Mouse (Mus musculus) heart, postnatal 0 days (tissue): Measurements from ENCODE around the gene Il1r1. TPM values are rescaled to one million over a fixed set of nuclear protein-coding genes. Genes with fewer than 3 reads are reported as not detected.

Experiments used
- ATAC-seq: fragments of 200-750 bp; cut with Nextera tagmentation; 2 replicates; pipeline ENCODE4 v1.8.0; 2017; ENCODE audit warnings: low read depth, moderate number of reproducible peaks, moderate library complexity; ENCODE audit not compliant: insufficient read depth
- DNase-seq: peaks from one replicate; pipeline ENCODE4 v3.0.0-alpha.2; 2016; ENCODE audit warnings: low spot score
- H3K27ac ChIP-seq: fragments of 300-500 bp; sonication (generic); 2 replicates; pipeline ENCODE4 v1.5.1; 2014; ENCODE audit warnings: low read depth, mild to moderate bottlenecking
- H3K27me3 ChIP-seq: fragments of 300-500 bp; sonication (generic); 2 replicates; pipeline ENCODE4 v1.6.1; 2014; ENCODE audit warnings: low read length, mixed read lengths; ENCODE audit not compliant: control insufficient read depth, insufficient read depth
- H3K36me3 ChIP-seq: fragments of 300-500 bp; sonication (generic); replicated peaks from 2 replicates; pipeline ENCODE4 v1.6.1; 2014; ENCODE audit warnings: low read length, mixed read lengths; ENCODE audit not compliant: control insufficient read depth, insufficient read depth
- H3K4me1 ChIP-seq: fragments of 300-500 bp; sonication (generic); 2 replicates; pipeline ENCODE4 v1.6.1; 2014; ENCODE audit warnings: antibody characterized with exemption; ENCODE audit not compliant: control insufficient read depth, insufficient read depth
- H3K4me2 ChIP-seq: fragments of 300-500 bp; sonication (generic); 2 replicates; pipeline ENCODE4 v1.6.1; 2014; ENCODE audit warnings: low read depth, mild to moderate bottlenecking, low read length, moderate library complexity
- H3K4me3 ChIP-seq: fragments of 300-500 bp; sonication (generic); 2 replicates; pipeline ENCODE4 v1.5.1; 2014; ENCODE audit warnings: low read depth, low read length
- H3K9ac ChIP-seq: fragments of 300-500 bp; sonication (generic); replicated peaks from 2 replicates; pipeline ENCODE4 v1.6.1; 2014; ENCODE audit warnings: low read depth, low read length, mixed read lengths
- H3K9me3 ChIP-seq: fragments of 300-500 bp; sonication (generic); replicated peaks from 2 replicates; pipeline ENCODE4 v1.6.1; 2016; ENCODE audit warnings: low read length; ENCODE audit not compliant: control insufficient read depth
- CTCF ChIP-seq: IDR thresholded peaks from 2 replicates; pipeline ENCODE4 v1.5.1; 2016; ENCODE audit warnings: antibody characterized with exemption, control low read depth, low read depth
- EP300 ChIP-seq: IDR thresholded peaks from 2 replicates; pipeline ENCODE4 v1.6.1; 2016; ENCODE audit warnings: antibody characterized with exemption, low read depth
- WGBS: fragments of 180-500 bp; shearing (Covaris S2); extraction: QIAGEN DNeasy Blood & Tissue Kit; methylation state at CpG from one replicate; pipeline ENCODE4 v1.1.7; 2014; 5-methylcytosine and 5-hydroxymethylcytosine counted together
- polyA plus RNA-seq: library from polyadenylated mRNA; unstranded; fragments of >200 nt; fragmentation: Nextera tagmentation; extraction: Ambion mirVana; gene quantifications from 2 replicates; pipeline ENCODE4 v1.2.1, GENCODE M21; 2015
- total RNA-seq: library from RNA; depleted of rRNA; stranded (reverse); fragments of >200 nt; gene quantifications from 2 replicates; pipeline ENCODE4 v1.2.3, GENCODE M21; 2014; ENCODE audit warnings: low replicate concordance; rRNA removed

The Il1r1 gene
- 4.7 and 5.2 TPM in 2 replicates for total RNA-seq
- polyA plus RNA-seq: 5.1 and 5.6 TPM in 2 replicates

GRCm38 (mm10) chr1:40224539-40225284 is at the start of gene Il1r1:
Gene Il1r1 (plus strand): TSS chr1:40225080.
- H3K4me2 ChIP-seq: peak within 1 kb of the TSS; percentile 61
- H3K9ac ChIP-seq: peak within 1 kb of the TSS; percentile 21; the same call in 1 of the 2 replicates
- H3K9me3 ChIP-seq: no peaks in the 10 kb centered on the region
- H3K27me3 ChIP-seq: no peaks in the 10 kb centered on the region
- no peaks in the 10 kb centered on the region for H3K36me3 ChIP-seq
- 15% methylated on average over 12 of the region's 12 CpGs for WGBS
- ATAC-seq (peak; percentile 84), DNase-seq (peak; percentile 85)
- peak within 1 kb of the TSS; percentile 37 for H3K4me3 ChIP-seq
- TF ChIP-seq CTCF (no peak), EP300 (0 out of 2 replicates have a peak, but pooled peaks have one; percentile 22)
- H3K27ac ChIP-seq: peak within 1 kb of the TSS; percentile 68
- peaks cover 15% of the 10 kb centered on the region for H3K4me1 ChIP-seq

GRCm38 (mm10) chr1:40175123-40175522 is 49.8 kb upstream of the Il1r1 start:
- peaks cover 11% of the 10 kb centered on the region for H3K9me3 ChIP-seq
- H3K27me3 ChIP-seq: no peaks in the 10 kb centered on the region
- no peak for DNase-seq
- no peak overlapping the region for H3K9ac ChIP-seq
- H3K4me1 ChIP-seq: 0 out of 2 replicates have a peak, but pooled peaks cover 6% of the 10 kb centered on the region
- ATAC-seq: no peak
- no peak for TF ChIP-seq CTCF
- no peak for TF ChIP-seq EP300
- no peak overlapping the region for H3K4me3 ChIP-seq
- no peak overlapping the region for H3K27ac ChIP-seq
- no peaks in the 10 kb centered on the region for H3K36me3 ChIP-seq
- WGBS: 91% methylated on average over 5 of the region's 5 CpGs
- H3K4me2 ChIP-seq: no peak overlapping the region

- no peak for DNase-seq
- no peak overlapping the region for H3K4me3 ChIP-seq
- H3K36me3 ChIP-seq: no peaks in the 10 kb centered on the region
- H3K4me1 ChIP-seq: peaks cover 7% of the 10 kb centered on the region; the same call in 1 of the 2 replicates
- TF ChIP-seq CTCF (no peak), EP300 (no peak)
- H3K27me3 ChIP-seq: no peaks in the 10 kb centered on the region
- H3K27ac ChIP-seq: no peak overlapping the region
- H3K9me3 ChIP-seq: peaks cover 11% of the 10 kb centered on the region
- WGBS: 96% methylated on average over 1 of the region's 1 CpGs
- H3K9ac ChIP-seq: no peak overlapping the region
- H3K4me2 ChIP-seq: no peak overlapping the region
- no peak for ATAC-seq
Observed at GRCm38 (mm10) chr1:40175797-40176196, 49.1 kb upstream of the Il1r1 start.

GRCm38 (mm10) chr1:40179031-40179430 is 45.8 kb upstream of the Il1r1 start:
- H3K36me3 ChIP-seq: no peaks in the 10 kb centered on the region
- no peak overlapping the region for H3K9ac ChIP-seq
- WGBS: 54% methylated on average over 4 of the region's 4 CpGs
- ATAC-seq (no peak), DNase-seq (no peak)
- no peaks in the 10 kb centered on the region for H3K27me3 ChIP-seq
- H3K4me2 ChIP-seq: no peak overlapping the region
- no peak overlapping the region for H3K4me3 ChIP-seq
- H3K9me3 ChIP-seq: peaks cover 11% of the 10 kb centered on the region
- peaks cover 11% of the 10 kb centered on the region for H3K4me1 ChIP-seq
- no peak overlapping the region for H3K27ac ChIP-seq
- no peak for TF ChIP-seq EP300
- no peak for TF ChIP-seq CTCF

- Histone ChIP-seq H3K36me3 (no peaks in the 10 kb centered on the region), H3K27me3 (no peaks in the 10 kb centered on the region), H3K4me3 (no peak overlapping the region), H3K9me3 (peaks cover 11% of the 10 kb centered on the region), H3K4me2 (no peak overlapping the region), H3K27ac (0 out of 2 replicates have a peak overlapping the region, but pooled peaks have one; percentile 17), H3K9ac (no peak overlapping the region), H3K4me1 (peaks cover 14% of the 10 kb centered on the region)
- DNase-seq: no peak
- peak; percentile 43; the same call in 1 of the 2 replicates for ATAC-seq
- TF ChIP-seq CTCF: no peak
- 28% methylated on average over 1 of the region's 1 CpGs for WGBS
Observed at GRCm38 (mm10) chr1:40179493-40179892, 45.4 kb upstream of the Il1r1 start.
